Mouse (Mus musculus): Measurements from ENCODE around the gene Mvb12a. TPM values are rescaled to one million over a fixed set of nuclear protein-coding genes. Genes with fewer than 3 reads are reported as not detected.
"Not testable (repeated sequence)": the region's sequence is repeated elsewhere in the genome, so short reads cannot be mapped to it uniquely, and the experiment has no call there.

Gene Mvb12a
- total RNA-seq, 2 experiments from 2014 or later: 21.5 to 27.7 TPM

DNA sequence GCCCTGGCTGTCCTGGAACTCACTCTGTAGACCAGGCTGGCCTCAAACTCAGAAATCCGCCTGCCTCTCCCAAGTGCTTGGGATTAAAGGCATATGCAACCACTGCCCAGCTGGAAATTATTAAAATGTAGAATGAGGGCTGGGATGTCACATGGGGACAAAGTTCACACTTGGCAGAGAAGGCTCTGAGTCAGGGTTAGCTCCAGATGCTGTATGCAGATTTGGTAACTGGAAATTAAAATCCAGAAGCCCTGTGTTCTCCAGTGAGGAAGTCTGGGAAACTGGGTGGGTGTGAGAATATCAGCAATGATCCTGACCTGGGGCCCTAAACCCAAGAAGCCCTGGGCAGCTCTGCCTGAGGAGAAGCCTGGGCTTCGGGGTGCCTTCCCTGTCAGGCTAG is 33.4 kb upstream of the Mvb12a start:
- intact Hi-C loops (cut with DNase I): no loop called here
- DNase-seq: no peak

DNA sequence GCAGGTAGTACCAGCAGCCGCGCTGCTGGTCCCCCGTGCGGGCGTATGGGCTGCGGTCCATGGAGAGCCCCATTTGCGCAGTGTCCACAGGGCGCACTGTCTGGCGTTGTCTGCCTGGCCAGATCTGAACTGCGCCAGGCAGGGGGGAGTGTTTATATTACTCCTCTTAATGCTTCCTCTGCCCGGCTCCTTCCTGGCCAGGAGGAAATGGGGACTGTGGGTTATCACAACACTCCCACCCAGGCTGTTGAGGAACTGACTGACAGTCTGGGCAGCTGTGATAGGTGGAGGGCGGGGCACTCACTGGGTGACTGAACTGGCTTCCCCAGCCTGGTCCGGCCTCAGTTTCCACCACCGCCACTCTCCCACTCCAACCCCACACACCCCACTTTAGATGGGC is 31.1 kb upstream of the Mvb12a start, which contains the start of gene Plvap:
Plvap (minus strand) TSS at position 109 of the 400 bp plus-strand sequence.
- H3K27ac ChIP-seq: no peak within 1 kb of the TSS
- peak within 1 kb of the TSS; percentile 27 for H3K4me3 ChIP-seq
- TF ChIP-seq CTCF (IDR thresholded peaks at IDR 0.05): no peak
- DNase-seq: no peak
- intact Hi-C loops (cut with DNase I): no loop called here

More for the DNA sequence above, 33.4 kb upstream of the Mvb12a start:
- Histone ChIP-seq H3K27ac (peak overlapping the region; percentile 48; the same call in 1 of the 2 replicates), H3K4me3 (0 out of 2 replicates have a peak overlapping the region, but pooled peaks have one; percentile 5)
- no peak for TF ChIP-seq CTCF (IDR thresholded peaks at IDR 0.05)

DNA sequence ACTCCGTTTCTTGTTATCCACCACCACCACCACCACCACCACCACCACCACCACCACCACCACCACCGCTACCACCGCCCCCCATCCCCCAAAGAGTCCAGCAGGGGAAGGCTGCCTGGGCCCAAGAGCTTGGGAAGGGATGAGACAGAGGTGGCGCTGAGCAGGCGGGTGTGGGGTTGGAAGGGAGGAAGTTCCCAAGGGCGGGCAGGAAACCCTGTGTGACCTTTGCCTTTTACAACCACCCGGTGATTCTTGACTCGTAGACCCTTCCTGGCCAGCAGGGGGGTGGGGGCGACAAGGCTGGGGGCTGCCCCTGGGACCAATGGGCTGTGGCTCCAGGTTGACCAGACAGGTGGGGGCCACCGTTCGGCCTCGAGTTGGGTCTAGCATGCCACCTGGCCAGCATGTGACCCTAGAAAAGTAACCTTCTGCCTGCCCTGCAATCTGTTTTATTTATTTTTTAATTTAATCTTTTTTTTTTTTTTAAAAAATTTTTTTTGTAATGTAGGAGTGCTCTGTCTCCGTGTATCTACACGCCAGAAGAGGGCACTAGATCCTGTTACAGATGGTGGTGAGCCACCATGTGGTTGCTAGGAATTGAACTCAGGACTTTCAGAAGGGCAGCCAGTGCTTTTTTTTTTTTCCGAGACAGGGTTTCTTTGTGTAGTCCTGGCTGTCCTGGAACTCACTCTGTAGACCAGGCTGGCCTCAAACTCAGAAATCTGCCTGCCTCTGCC is 29.5 kb upstream of the Mvb12a start:
- no peak overlapping the region for H3K4me3 ChIP-seq
- TF ChIP-seq CTCF (IDR thresholded peaks at IDR 0.05): no peak; the same call in 1 of the 2 replicates
- DNase-seq: no peak
- intact Hi-C loops (cut with DNase I): no loop called here
- H3K27ac ChIP-seq: no peak overlapping the region

DNA sequence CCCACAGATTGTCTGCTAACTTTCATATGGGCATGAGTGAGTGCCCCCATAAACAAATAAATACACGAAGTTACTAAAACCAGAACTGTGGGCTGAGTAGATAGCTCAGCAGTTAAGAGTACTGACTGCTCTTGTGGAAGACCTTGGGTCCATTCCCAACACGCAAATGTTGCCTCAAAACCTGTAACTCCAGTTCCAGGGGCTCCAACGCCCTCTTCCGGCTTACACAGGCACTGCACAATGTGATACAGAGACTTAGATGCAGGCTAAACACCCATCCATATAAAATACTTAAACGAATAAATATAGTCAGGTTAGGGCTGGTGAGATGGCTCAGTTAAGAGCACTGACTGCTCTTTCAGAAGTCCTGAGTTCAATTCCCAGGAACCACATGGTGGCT is 27.7 kb upstream of the Mvb12a start:
- peak; percentile 17; the same call in 1 of the 2 replicates for TF ChIP-seq CTCF (IDR thresholded peaks at IDR 0.05)
- H3K27ac ChIP-seq: no peak overlapping the region
- DNase-seq: no peak
- no peak overlapping the region for H3K4me3 ChIP-seq
- intact Hi-C loops (cut with DNase I): no loop called here

DNA sequence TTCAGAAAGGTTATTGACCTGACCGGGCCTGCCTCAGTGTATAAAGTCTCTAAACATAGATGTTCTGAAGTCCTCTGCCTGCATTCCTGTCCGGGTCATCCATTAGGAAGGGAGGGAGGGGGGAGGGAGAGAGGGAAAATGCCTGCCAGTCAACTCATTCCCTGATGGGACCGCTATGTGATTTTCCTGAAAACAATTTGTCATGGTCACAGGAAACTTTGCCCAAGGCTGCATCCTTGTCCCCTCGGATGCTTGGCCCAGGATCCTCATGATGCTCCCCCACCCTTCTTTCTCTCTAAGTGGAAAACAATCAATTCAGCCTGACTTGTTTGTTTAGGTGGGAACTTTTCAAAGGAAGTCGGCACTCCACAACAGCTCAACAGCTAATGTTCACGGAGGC is 25.9 kb upstream of the Mvb12a start:
- no peak overlapping the region for H3K27ac ChIP-seq
- no peak overlapping the region for H3K4me3 ChIP-seq
- no peak for DNase-seq
- intact Hi-C loops (cut with DNase I): no loop called here
- TF ChIP-seq CTCF (IDR thresholded peaks at IDR 0.05): no peak

DNA sequence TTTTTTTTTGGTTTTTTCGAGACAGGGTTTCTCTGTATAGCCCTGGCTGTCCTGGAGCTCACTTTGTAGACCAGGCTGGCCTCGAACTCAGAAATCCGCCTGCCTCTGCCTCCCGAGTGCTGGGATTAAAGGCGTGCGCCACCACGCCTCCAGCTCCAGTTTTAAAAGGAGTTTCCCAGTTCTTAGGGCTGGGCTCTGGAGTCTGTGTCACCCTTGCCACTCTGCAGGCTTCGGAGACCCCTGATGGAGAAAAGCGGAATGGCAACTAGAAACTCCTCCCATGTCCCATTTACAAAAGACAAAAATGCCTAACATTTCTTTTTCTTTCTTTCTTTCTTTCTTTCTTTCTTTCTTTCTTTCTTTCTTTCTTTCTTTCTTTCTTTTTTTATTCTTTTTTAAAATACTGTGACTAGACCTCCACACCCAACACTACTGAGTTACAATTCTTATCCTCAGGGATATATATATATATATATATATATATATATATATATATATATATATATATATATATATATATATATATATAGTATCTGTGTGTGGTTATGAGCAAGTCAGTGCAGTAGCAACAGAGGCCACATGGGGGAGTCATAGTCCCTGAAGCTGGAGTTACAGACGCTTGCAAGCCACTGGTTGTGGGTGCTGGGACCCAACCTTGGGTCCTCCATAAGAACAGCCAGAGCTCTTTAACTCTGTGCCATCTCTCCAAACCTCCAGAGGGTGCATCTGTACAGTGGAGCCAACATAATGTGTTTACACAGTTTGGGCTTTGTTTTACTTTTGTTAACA is 23.5 kb upstream of the Mvb12a start:
- peak; percentile 64 for TF ChIP-seq CTCF (IDR thresholded peaks at IDR 0.05)
- intact Hi-C loops (cut with DNase I); H3K4me3 ChIP-seq; H3K27ac ChIP-seq: not testable (repeated sequence)
- peak; percentile 68 for DNase-seq

DNA sequence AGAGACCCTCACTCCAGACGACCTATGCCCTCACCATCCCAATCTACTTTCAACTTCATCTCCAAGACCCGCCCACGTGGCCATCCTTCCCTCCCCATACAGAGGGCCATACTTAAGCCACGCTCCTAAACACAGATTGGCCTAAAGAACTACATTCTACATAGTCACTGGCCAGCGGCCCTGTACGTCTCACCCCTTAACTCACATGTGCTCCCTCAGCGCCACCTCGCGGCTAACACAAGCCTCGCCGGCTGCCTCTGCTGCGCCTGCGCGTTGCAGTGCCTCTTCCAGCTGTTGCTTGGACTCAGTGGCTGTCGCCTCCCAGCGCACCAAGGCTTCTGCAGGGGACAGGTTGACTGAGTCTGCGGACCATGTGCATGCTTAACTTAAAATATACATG is 21.1 kb upstream of the Mvb12a start:
- peak; percentile 96 for DNase-seq
- peak overlapping the region; percentile 40 for H3K4me3 ChIP-seq
- TF ChIP-seq CTCF (IDR thresholded peaks at IDR 0.05): peak; percentile 99; the same call in 1 of the 2 replicates
- H3K27ac ChIP-seq: no peak overlapping the region
- intact Hi-C loops (cut with DNase I): loop anchor here (1.0 to 5.0 kb wide), 3 partner anchors 25 to 80 kb away; partner anchors contain the start of genes Ano8 and Gtpbp3

DNA sequence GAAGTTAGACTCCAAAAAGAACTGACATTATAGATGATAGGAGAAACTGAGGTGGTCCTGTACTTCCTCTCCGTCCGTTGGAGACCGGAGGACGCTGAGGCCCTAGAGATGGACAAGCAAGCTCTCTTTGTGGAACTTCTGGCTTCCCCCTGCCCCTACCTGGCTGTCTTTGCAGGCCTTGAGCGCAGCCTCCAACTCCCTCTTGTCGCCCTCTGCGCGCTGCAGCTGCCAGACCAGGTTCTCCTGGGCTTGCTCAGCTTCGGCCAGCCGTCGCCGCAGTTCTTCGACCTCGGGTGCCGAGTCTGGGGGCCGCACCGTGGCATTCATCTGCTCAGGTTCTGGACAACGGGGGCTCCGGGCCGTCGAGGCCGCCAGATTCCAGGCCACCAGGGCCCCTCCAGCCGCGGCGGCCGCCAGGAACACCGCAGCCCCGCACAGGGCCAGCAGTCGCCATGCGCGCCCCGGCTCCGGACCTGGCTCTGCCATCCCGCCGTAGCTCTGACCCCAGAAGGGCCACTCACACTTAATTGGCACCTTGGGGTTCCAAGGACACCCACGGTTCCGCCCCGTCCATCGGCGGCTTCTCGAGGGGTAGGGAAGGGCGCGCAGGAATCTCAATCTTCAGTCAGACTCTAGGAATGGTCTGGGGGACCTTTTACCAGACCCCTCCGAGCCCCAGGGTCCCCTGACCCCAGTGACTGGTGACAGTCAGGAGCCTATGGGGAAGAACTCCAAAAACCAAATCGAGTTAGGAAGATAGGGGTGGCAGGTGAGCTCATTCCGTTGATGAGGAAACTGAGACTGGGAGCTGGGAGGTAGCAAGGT is 17.3 kb upstream of the Mvb12a start, which contains the start of gene Ccdc194:
Ccdc194 (minus strand) TSS at position 486 of the 825 bp plus-strand sequence.
- DNase-seq: no peak
- peak within 1 kb of the TSS; percentile 66 for H3K27ac ChIP-seq
- intact Hi-C loops (cut with DNase I): no loop called here
- H3K4me3 ChIP-seq: no peak within 1 kb of the TSS
- TF ChIP-seq CTCF (IDR thresholded peaks at IDR 0.05): no peak

DNA sequence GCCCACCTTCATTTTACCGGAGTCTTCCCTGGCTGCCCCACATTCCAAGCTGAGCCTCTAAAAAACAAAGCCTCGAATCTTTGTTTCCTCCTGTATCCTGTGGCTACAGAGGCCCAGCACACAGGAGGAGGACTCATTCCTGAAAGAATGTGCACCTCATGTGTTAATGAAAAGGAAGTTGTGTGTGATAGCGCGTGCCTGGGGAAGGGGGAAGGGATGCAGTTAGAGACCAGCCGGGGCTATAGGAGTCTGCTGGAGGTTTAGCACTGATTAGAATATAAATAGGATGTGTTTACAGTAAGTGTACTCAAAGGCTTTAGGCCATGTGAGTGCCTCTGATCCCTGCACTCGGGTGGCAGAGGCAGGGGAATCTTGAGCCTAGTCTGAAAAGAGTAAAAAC is 16.4 kb upstream of the Mvb12a start:
- Histone ChIP-seq H3K4me3 (no peak overlapping the region), H3K27ac (peak overlapping the region; percentile 66)
- TF ChIP-seq CTCF (IDR thresholded peaks at IDR 0.05): no peak
- DNase-seq: no peak
- intact Hi-C loops (cut with DNase I): no loop called here

DNA sequence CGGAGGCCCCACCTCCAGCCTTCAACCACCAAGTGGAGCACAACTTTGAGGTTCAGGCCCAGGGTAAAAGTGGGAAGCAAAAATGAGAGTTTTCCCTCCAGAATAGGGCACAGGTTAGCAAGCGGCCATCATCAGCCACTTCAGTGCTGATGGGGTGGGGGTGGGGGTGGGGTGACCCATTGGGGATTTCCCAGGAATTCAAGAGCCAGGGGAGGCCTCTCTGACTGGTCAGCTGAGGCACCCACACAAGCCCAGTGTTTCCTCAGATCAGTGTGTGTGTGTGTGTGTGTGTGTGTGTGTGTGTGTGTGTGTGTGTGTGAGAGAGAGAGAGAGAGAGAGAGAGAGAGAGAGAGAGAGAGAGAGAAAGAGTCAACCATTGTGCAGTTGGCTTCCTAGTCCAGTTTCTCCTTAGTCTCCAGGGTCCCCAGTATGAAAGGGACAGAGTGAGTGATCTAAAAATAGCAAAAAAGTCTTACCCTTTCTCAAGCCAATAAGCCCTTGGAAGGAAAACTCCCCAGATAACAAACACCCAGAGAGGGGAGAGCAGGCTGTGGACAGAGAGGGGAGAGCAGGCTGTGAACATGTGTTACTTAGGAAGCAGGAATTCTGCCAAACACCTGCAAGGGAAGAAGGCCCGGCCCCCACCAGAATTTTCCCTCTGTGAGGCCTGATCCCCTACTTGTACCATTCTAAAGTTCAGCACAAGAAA is 15.4 kb upstream of the Mvb12a start:
- H3K4me3 ChIP-seq: no peak overlapping the region
- intact Hi-C loops (cut with DNase I): no loop called here
- DNase-seq: no peak
- H3K27ac ChIP-seq: peak overlapping the region; percentile 83
- TF ChIP-seq CTCF (IDR thresholded peaks at IDR 0.05): no peak

DNA sequence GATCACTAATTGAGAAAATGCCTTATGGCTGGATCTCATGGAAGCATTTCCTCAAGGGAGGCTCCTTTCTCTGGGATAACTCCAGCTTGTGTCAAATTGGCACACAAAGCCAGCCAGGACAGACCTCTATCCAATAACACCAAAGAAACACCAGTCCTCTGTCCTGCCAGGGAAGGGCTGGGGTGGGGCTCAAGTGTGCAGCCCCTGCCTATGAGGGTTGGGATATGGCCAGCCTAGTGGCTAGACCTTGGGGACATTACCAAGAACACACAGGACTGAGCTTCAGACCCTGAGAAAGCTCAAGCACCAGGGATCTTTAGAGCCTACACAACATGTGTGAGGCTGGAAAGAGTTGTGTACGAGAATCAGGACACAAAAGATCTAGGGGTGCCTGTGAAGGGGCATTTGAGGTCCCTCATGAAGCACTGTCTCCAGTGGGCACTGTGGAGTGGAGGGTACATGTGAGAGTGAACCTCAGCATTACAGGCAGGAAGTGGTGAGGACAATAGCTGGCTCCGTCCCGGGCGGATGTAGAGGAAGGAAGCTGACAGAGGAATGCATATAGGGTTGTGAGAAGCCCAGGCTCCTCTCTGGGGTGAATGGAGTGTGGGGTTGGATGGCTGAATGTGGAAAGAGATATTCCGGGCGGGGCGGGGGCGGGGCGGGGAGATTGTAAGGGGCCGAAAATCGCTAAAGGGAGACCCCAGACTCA is 14.2 kb upstream of the Mvb12a start:
- peak; percentile 26 for DNase-seq
- peak overlapping the region; percentile 83 for H3K27ac ChIP-seq
- intact Hi-C loops (cut with DNase I): no loop called here
- TF ChIP-seq CTCF (IDR thresholded peaks at IDR 0.05): no peak
- no peak overlapping the region for H3K4me3 ChIP-seq
